Comparison of ENCODE assay signal across 8 mouse cellular contexts in genomic region chr6:87399137-87399536, GRCm38 (mm10). TPM values are rescaled to one million over a fixed set of nuclear protein-coding genes. Genes with fewer than 3 reads are reported as not detected.
A peak's percentile ranks its signal among the peaks of the same experiment; 100 is the strongest.
DNase-seq lines count a peak whose midpoint lies in the region; ATAC-seq and TF ChIP-seq lines count a peak whose summit lies in the region.

No protein-coding gene starts in this region.

- peak; percentile 86 for DNase-seq in forebrain, embryonic 11.5 days (ENCODE audit: low spot score)
- DNase-seq in R1 (ENCODE audit: low read depth, low spot score): peak; percentile 55
- DNase-seq in cerebellum, postnatal 25 days: peak; percentile 71 to 85
- peak; percentile 62 to 90 for DNase-seq in layer of hippocampus, postnatal 25 days (ENCODE audit: extremely low spot score in 1 of 2, low spot score in 1 of 2)
- DNase-seq in midbrain, postnatal 0 days (ENCODE audit: low spot score): peak; percentile 79
- peak; percentile 88 for DNase-seq in splenic B cell, adult 2 months (ENCODE audit: low read depth, low spot score)

- no peaks in the 10 kb centered on the region for H3K36me3 ChIP-seq in forebrain, embryonic 11.5 days (ENCODE audit: control insufficient read depth, insufficient read depth, low read length)
- no peaks in the 10 kb centered on the region for H3K36me3 ChIP-seq in forebrain, embryonic 15.5 days
- no peaks in the 10 kb centered on the region for H3K36me3 ChIP-seq in heart, embryonic 13.5 days
- H3K36me3 ChIP-seq in midbrain, postnatal 0 days (ENCODE audit: insufficient read depth, low read length): no peaks in the 10 kb centered on the region
- H3K36me3 ChIP-seq in splenic B cell, adult 2 months (ENCODE audit: control insufficient read depth, insufficient read depth, low read length, poor library complexity, severe bottlenecking): no peaks in the 10 kb centered on the region

- no peaks in the 10 kb centered on the region for H3K27me3 ChIP-seq in forebrain, embryonic 11.5 days (ENCODE audit: control insufficient read depth, insufficient read depth, low read length)
- no peaks in the 10 kb centered on the region for H3K27me3 ChIP-seq in forebrain, embryonic 15.5 days
- H3K27me3 ChIP-seq in heart, embryonic 13.5 days (replicated peaks): peaks cover 69% of the 10 kb centered on the region
- H3K27me3 ChIP-seq in midbrain, postnatal 0 days (ENCODE audit: insufficient read depth, low read length): no peaks in the 10 kb centered on the region
- H3K27me3 ChIP-seq in splenic B cell, adult 2 months (ENCODE audit: control insufficient read depth, insufficient read depth, low read length, poor library complexity, severe bottlenecking): no peaks in the 10 kb centered on the region

- H3K4me2 ChIP-seq in forebrain, embryonic 11.5 days (ENCODE audit: low read depth, low read length, severe bottlenecking): no peak overlapping the region
- H3K4me2 ChIP-seq in forebrain, embryonic 15.5 days (replicated peaks): no peak overlapping the region
- no peak overlapping the region for H3K4me2 ChIP-seq in heart, embryonic 13.5 days
- H3K4me2 ChIP-seq in midbrain, postnatal 0 days (ENCODE audit: low read depth, low read length, poor library complexity, severe bottlenecking): no peak overlapping the region

- no peak for ATAC-seq in forebrain, embryonic 11.5 days (replicated peaks; ENCODE audit: low FRiP score)
- ATAC-seq in forebrain, embryonic 15.5 days (replicated peaks): no peak
- ATAC-seq in heart, embryonic 13.5 days (ENCODE audit: extremely low read depth, insufficient number of reproducible peaks, low FRiP score, low TSS enrichment): no peak
- ATAC-seq in midbrain, postnatal 0 days (ENCODE audit: low FRiP score): no peak

- no peak overlapping the region for H3K27ac ChIP-seq in forebrain, embryonic 11.5 days (ENCODE audit: low read depth, low read length)
- H3K27ac ChIP-seq in forebrain, embryonic 15.5 days (replicated peaks): no peak overlapping the region
- H3K27ac ChIP-seq in heart, embryonic 13.5 days (replicated peaks): no peak overlapping the region
- no peak overlapping the region for H3K27ac ChIP-seq in midbrain, postnatal 0 days (ENCODE audit: low read depth, low read length)

- TF ChIP-seq CTCF in midbrain, postnatal 0 days (IDR thresholded peaks at IDR 0.05): peak; percentile 99

- no peak overlapping the region for H3K4me3 ChIP-seq in forebrain, embryonic 11.5 days (ENCODE audit: low read depth, low read length)
- H3K4me3 ChIP-seq in forebrain, embryonic 15.5 days: no peak overlapping the region
- H3K4me3 ChIP-seq in heart, embryonic 13.5 days: no peak overlapping the region
- no peak overlapping the region for H3K4me3 ChIP-seq in midbrain, postnatal 0 days (ENCODE audit: low read depth, low read length)

- no peaks in the 10 kb centered on the region for H3K9me3 ChIP-seq in forebrain, embryonic 11.5 days (ENCODE audit: control insufficient read depth, low read length)
- H3K9me3 ChIP-seq in forebrain, embryonic 15.5 days: no peaks in the 10 kb centered on the region
- no peaks in the 10 kb centered on the region for H3K9me3 ChIP-seq in heart, embryonic 13.5 days
- no peaks in the 10 kb centered on the region for H3K9me3 ChIP-seq in midbrain, postnatal 0 days (ENCODE audit: low read length)

- WGBS in forebrain, embryonic 11.5 days: 2% methylated on average over 5 of the region's 5 CpGs
- WGBS in forebrain, embryonic 15.5 days: under 1% methylated on average over 5 of the region's 5 CpGs
- WGBS in heart, embryonic 13.5 days: 2% methylated on average over 5 of the region's 5 CpGs
- WGBS in midbrain, postnatal 0 days: 1% methylated on average over 5 of the region's 5 CpGs

- H3K4me1 ChIP-seq in forebrain, embryonic 11.5 days (replicated peaks; ENCODE audit: control insufficient read depth, insufficient read depth, low read length): no peaks in the 10 kb centered on the region
- H3K4me1 ChIP-seq in forebrain, embryonic 15.5 days: no peaks in the 10 kb centered on the region
- peaks cover 34% of the 10 kb centered on the region for H3K4me1 ChIP-seq in heart, embryonic 13.5 days
- H3K4me1 ChIP-seq in midbrain, postnatal 0 days (ENCODE audit: insufficient read depth, low read length): no peaks in the 10 kb centered on the region

- no peak overlapping the region for H3K9ac ChIP-seq in forebrain, embryonic 11.5 days (ENCODE audit: low read length)
- H3K9ac ChIP-seq in forebrain, embryonic 15.5 days (replicated peaks): no peak overlapping the region
- H3K9ac ChIP-seq in heart, embryonic 13.5 days: peak overlapping the region; percentile 14; the same call in 1 of the 2 replicates
- H3K9ac ChIP-seq in midbrain, postnatal 0 days (replicated peaks; ENCODE audit: low read length, poor library complexity, severe bottlenecking): no peak overlapping the region

RNA-seq across cellular contexts. Expression of gene Gkn3, which starts 10.4 kb away (rescaled TPM):
- polyA plus RNA-seq in forebrain, embryonic 11.5 days (2014; fragmentation: Nextera tagmentation; extraction: Ambion mirVana): not detected in 2 replicates
- polyA plus RNA-seq in forebrain, embryonic 15.5 days (2015; fragmentation: Nextera tagmentation; extraction: Ambion mirVana): 0.27 TPM in 1 of 2 replicates, not detected in the other
- polyA plus RNA-seq in heart, embryonic 13.5 days (2015; fragmentation: Nextera tagmentation; extraction: Ambion mirVana): 0.99 and 1.4 TPM in 2 replicates
- 1 to 10 TPM; 2.5 to 3.6 TPM for total RNA-seq in layer of hippocampus, postnatal 25 days (2021)
- 2.6 TPM in 1 of 2 replicates, not detected in the other for total RNA-seq in midbrain, postnatal 0 days (2014; rRNA removed)
- 0.99 and 1.2 TPM in 2 replicates for polyA plus RNA-seq in midbrain, postnatal 0 days (2015; fragmentation: Nextera tagmentation; extraction: Ambion mirVana)

RNA-seq across cellular contexts. Expression of gene Gkn2, which starts 26.0 kb away (rescaled TPM):
- polyA plus RNA-seq in forebrain, embryonic 11.5 days (2014; fragmentation: Nextera tagmentation; extraction: Ambion mirVana): not detected in 2 replicates
- polyA plus RNA-seq in forebrain, embryonic 15.5 days (2015; fragmentation: Nextera tagmentation; extraction: Ambion mirVana): not detected in 2 replicates
- polyA plus RNA-seq in heart, embryonic 13.5 days (2015; fragmentation: Nextera tagmentation; extraction: Ambion mirVana): not detected in 2 replicates
- total RNA-seq in layer of hippocampus, postnatal 25 days (2021): not detected
- not detected in 2 replicates for total RNA-seq in midbrain, postnatal 0 days (2014; rRNA removed)
- not detected in 2 replicates for polyA plus RNA-seq in midbrain, postnatal 0 days (2015; fragmentation: Nextera tagmentation; extraction: Ambion mirVana)

RNA-seq across cellular contexts. Expression of gene Bmp10, which starts 29.7 kb away (rescaled TPM):
- polyA plus RNA-seq in forebrain, embryonic 11.5 days (2014; fragmentation: Nextera tagmentation; extraction: Ambion mirVana): not detected in 2 replicates
- not detected in 2 replicates for polyA plus RNA-seq in forebrain, embryonic 15.5 days (2015; fragmentation: Nextera tagmentation; extraction: Ambion mirVana)
- polyA plus RNA-seq in heart, embryonic 13.5 days (2015; fragmentation: Nextera tagmentation; extraction: Ambion mirVana): 4.2 and 4.8 TPM in 2 replicates
- under 1 TPM in 1 of 2 experiments, not detected in 1; 0.05 TPM for total RNA-seq in layer of hippocampus, postnatal 25 days (2021)
- total RNA-seq in midbrain, postnatal 0 days (2014; rRNA removed): not detected in 2 replicates
- not detected in 2 replicates for polyA plus RNA-seq in midbrain, postnatal 0 days (2015; fragmentation: Nextera tagmentation; extraction: Ambion mirVana)

RNA-seq across cellular contexts. Expression of gene Gkn1, which starts 48.4 kb away (rescaled TPM):
- not detected in 2 replicates for polyA plus RNA-seq in forebrain, embryonic 11.5 days (2014; fragmentation: Nextera tagmentation; extraction: Ambion mirVana)
- not detected in 2 replicates for polyA plus RNA-seq in forebrain, embryonic 15.5 days (2015; fragmentation: Nextera tagmentation; extraction: Ambion mirVana)
- not detected in 2 replicates for polyA plus RNA-seq in heart, embryonic 13.5 days (2015; fragmentation: Nextera tagmentation; extraction: Ambion mirVana)
- total RNA-seq in layer of hippocampus, postnatal 25 days (2021): not detected
- total RNA-seq in midbrain, postnatal 0 days (2014; rRNA removed): not detected in 2 replicates
- not detected in 2 replicates for polyA plus RNA-seq in midbrain, postnatal 0 days (2015; fragmentation: Nextera tagmentation; extraction: Ambion mirVana)
